In genomic region chr5:136635119-136635518, GRCm38 (mm10) we compare ENCODE assay signal across 25 mouse cellular contexts. TPM values are rescaled to one million over a fixed set of nuclear protein-coding genes. Genes with fewer than 3 reads are reported as not detected.
"Had no signal": no experiment of that assay in that cellular context is flagged by ENCODE, and none has a peak within 500 bp of the region (broad histone marks: within the 10 kb centered on the region; RNA-seq: fewer than 3 reads in every experiment).

No protein-coding gene starts in this region.

- H3K4me1 ChIP-seq: midbrain, embryonic 13.5 days; midbrain, embryonic 15.5 days; neural tube, embryonic 12.5 days had no signal

- ATAC-seq: midbrain, embryonic 13.5 days; midbrain, embryonic 15.5 days had no signal

- H3K4me3 ChIP-seq: midbrain, embryonic 10.5 days; midbrain, embryonic 13.5 days; midbrain, embryonic 15.5 days; neural tube, embryonic 12.5 days; stomach, embryonic 15.5 days had no signal

- DNase-seq: lung, adult 18-20 months; lung, embryonic 14.5 days; lung, postnatal 10 days; lung, postnatal 4 days; retina, postnatal 1 day; right cerebral cortex, postnatal 25 days; right cerebral cortex, postnatal 4 days; spleen, adult 18-20 months; thymus, adult 2 months; thymus, postnatal 25 days; thymus, postnatal 4 days had no signal

- H3K4me2 ChIP-seq: lung, embryonic 14.5 days; midbrain, embryonic 13.5 days; midbrain, embryonic 15.5 days; neural tube, embryonic 12.5 days; stomach, embryonic 15.5 days had no signal

- H3K36me3 ChIP-seq: midbrain, embryonic 10.5 days; midbrain, embryonic 13.5 days; midbrain, embryonic 15.5 days; neural tube, embryonic 12.5 days; stomach, embryonic 15.5 days had no signal

- H3K27ac ChIP-seq: liver, embryonic 14.5 days; midbrain, embryonic 10.5 days; midbrain, embryonic 13.5 days; midbrain, embryonic 15.5 days; neural tube, embryonic 12.5 days; stomach, embryonic 15.5 days; stomach, postnatal 0 days had no signal

- H3K9me3 ChIP-seq: midbrain, embryonic 10.5 days; midbrain, embryonic 13.5 days; midbrain, embryonic 15.5 days; neural tube, embryonic 12.5 days; stomach, embryonic 15.5 days had no signal

- H3K27me3 ChIP-seq: midbrain, embryonic 13.5 days; midbrain, embryonic 15.5 days; neural tube, embryonic 12.5 days; stomach, embryonic 15.5 days had no signal

- H3K9ac ChIP-seq: liver, embryonic 14.5 days; lung, embryonic 14.5 days; midbrain, embryonic 13.5 days; midbrain, embryonic 15.5 days; neural tube, embryonic 12.5 days; stomach, embryonic 15.5 days had no signal

RNA-seq across cellular contexts. Expression of gene Myl10, which starts 57.8 kb away (rescaled TPM):
- total RNA-seq: megakaryocyte, adult 5-6 weeks; neutrophil, adult 5-6 weeks had no signal
- polyA plus RNA-seq: liver, embryonic 14.5 days; liver, embryonic 16.5 days; lung, embryonic 14.5 days; lung, embryonic 16.5 days; midbrain, embryonic 10.5 days; midbrain, embryonic 13.5 days; midbrain, embryonic 15.5 days; neural tube, embryonic 12.5 days; neural tube, embryonic 14.5 days; small intestine, adult 2 months; stomach, postnatal 0 days; urinary bladder, adult 2 months had no signal
